Mouse (Mus musculus) midbrain, embryonic 11.5 days (tissue): ENCODE results near the gene Psmf1. TPM values are rescaled to one million over a fixed set of nuclear protein-coding genes. Genes with fewer than 3 reads are reported as not detected.

Source experiments
- ATAC-seq: fragments of 200-750 bp; cut with Nextera tagmentation; 2 replicates; pipeline ENCODE4 v1.8.0; 2017; ENCODE audit warnings: moderate TSS enrichment, moderate library complexity; ENCODE audit not compliant: low FRiP score
- DNase-seq: peaks from one replicate; pipeline ENCODE4 v3.0.0; 2015; ENCODE audit warnings: low spot score; ENCODE audit errors: missing footprints
- H3K27ac ChIP-seq: fragments of 300-500 bp; sonication (generic); 2 replicates; pipeline ENCODE4 v1.5.1; 2014; ENCODE audit warnings: low read depth, low read length
- H3K27me3 ChIP-seq: fragments of 300-500 bp; sonication (generic); 2 replicates; pipeline ENCODE4 v1.6.1; 2014; ENCODE audit warnings: mild to moderate bottlenecking, low read length, moderate library complexity, mixed read lengths; ENCODE audit not compliant: control insufficient read depth, insufficient read depth
- H3K36me3 ChIP-seq: fragments of 300-500 bp; sonication (generic); 2 replicates; pipeline ENCODE4 v1.6.1; 2014; ENCODE audit warnings: mild to moderate bottlenecking, low read length, moderate library complexity, mixed read lengths; ENCODE audit not compliant: control insufficient read depth, insufficient read depth
- H3K4me1 ChIP-seq: fragments of 300-500 bp; sonication (generic); 2 replicates; pipeline ENCODE4 v1.6.1; 2014; ENCODE audit warnings: low read length; ENCODE audit not compliant: control insufficient read depth, insufficient read depth
- H3K4me2 ChIP-seq: fragments of 300-500 bp; sonication (generic); 2 replicates; pipeline ENCODE4 v1.6.1; 2014; ENCODE audit warnings: mild to moderate bottlenecking, moderate library complexity
- H3K4me3 ChIP-seq: fragments of 300-500 bp; sonication (generic); 2 replicates; pipeline ENCODE4 v1.5.1; 2014; ENCODE audit warnings: low read depth, low read length
- H3K9ac ChIP-seq: fragments of 300-500 bp; sonication (generic); 2 replicates; pipeline ENCODE4 v1.6.1; 2014; ENCODE audit warnings: low read length
- H3K9me3 ChIP-seq: fragments of 300-500 bp; sonication (generic); 2 replicates; pipeline ENCODE4 v1.6.1; 2016; ENCODE audit warnings: low read length; ENCODE audit not compliant: control insufficient read depth
- WGBS: fragments of 180-500 bp; shearing (Covaris S2); extraction: QIAGEN DNeasy Blood & Tissue Kit; methylation state at CpG from one replicate; pipeline ENCODE4 v1.1.7; 2014; 5-methylcytosine and 5-hydroxymethylcytosine counted together
- polyA plus RNA-seq: library from polyadenylated mRNA; unstranded; fragments of >200 nt; fragmentation: Nextera tagmentation; extraction: Ambion mirVana; gene quantifications from 2 replicates; pipeline ENCODE4 v1.2.1, GENCODE M21; 2014

The Psmf1 gene
- polyA plus RNA-seq, 1 experiment from 2014 or later: 44.9 TPM

- Histone ChIP-seq H3K9ac (peak overlapping the region; percentile 86), H3K36me3 (no peaks in the 10 kb centered on the region), H3K4me3 (peak overlapping the region; percentile 69), H3K4me2 (peak overlapping the region; percentile 99), H3K9me3 (no peaks in the 10 kb centered on the region), H3K27ac (no peak overlapping the region), H3K27me3 (peaks cover 16% of the 10 kb centered on the region; the same call in 1 of the 2 replicates), H3K4me1 (peaks cover 4% of the 10 kb centered on the region; the same call in 1 of the 2 replicates)
- 0% methylated on average over 17 of the region's 17 CpGs for WGBS
- DNase-seq (peak; percentile 93), ATAC-seq (peak; percentile 53)
Measured at GRCm38 (mm10) chr2:151702851-151703190, 41.2 kb downstream of the Psmf1 start.

- Histone ChIP-seq H3K27me3 (peaks cover 16% of the 10 kb centered on the region; the same call in 1 of the 2 replicates), H3K27ac (no peak overlapping the region), H3K36me3 (no peaks in the 10 kb centered on the region), H3K4me3 (peak overlapping the region; percentile 69), H3K9ac (peak overlapping the region; percentile 86), H3K9me3 (no peaks in the 10 kb centered on the region), H3K4me2 (peak overlapping the region; percentile 99), H3K4me1 (peaks cover 4% of the 10 kb centered on the region; the same call in 1 of the 2 replicates)
- ATAC-seq (peak; percentile 90), DNase-seq (no peak)
- WGBS: under 1% methylated on average over 81 of the region's 97 CpGs
Measured at GRCm38 (mm10) chr2:151702146-151702850, 41.7 kb downstream of the Psmf1 start.

GRCm38 (mm10) chr2:151701231-151702145, 42.5 kb downstream of the Psmf1 start, which contains the start of gene Tmem74b:
TSS of gene Tmem74b (plus strand) at chr2:151702008.
- Histone ChIP-seq H3K4me3 (peak within 1 kb of the TSS; percentile 69), H3K27me3 (peaks cover 16% of the 10 kb centered on the region; the same call in 1 of the 2 replicates), H3K9me3 (no peaks in the 10 kb centered on the region), H3K4me1 (peaks cover 4% of the 10 kb centered on the region; the same call in 1 of the 2 replicates), H3K36me3 (no peaks in the 10 kb centered on the region), H3K27ac (no peak within 1 kb of the TSS), H3K4me2 (peak within 1 kb of the TSS; percentile 99), H3K9ac (peak within 1 kb of the TSS; percentile 86)
- 3% methylated on average over 23 of the region's 25 CpGs for WGBS
- ATAC-seq (no peak), DNase-seq (peak; percentile 94)

- Histone ChIP-seq H3K36me3 (no peaks in the 10 kb centered on the region), H3K9me3 (no peaks in the 10 kb centered on the region), H3K27me3 (no peaks in the 10 kb centered on the region), H3K27ac (no peak overlapping the region), H3K4me2 (no peak overlapping the region), H3K9ac (no peak overlapping the region), H3K4me3 (no peak overlapping the region), H3K4me1 (no peaks in the 10 kb centered on the region)
- ATAC-seq: no peak
- DNase-seq: no peak
- WGBS: 84% methylated on average over 4 of the region's 4 CpGs
Measured at GRCm38 (mm10) chr2:151682976-151683375, 61.0 kb downstream of the Psmf1 start.

GRCm38 (mm10) chr2:151682357-151682756, 61.6 kb downstream of the Psmf1 start:
- Histone ChIP-seq H3K4me1 (no peaks in the 10 kb centered on the region), H3K4me2 (no peak overlapping the region), H3K4me3 (no peak overlapping the region), H3K27ac (no peak overlapping the region), H3K36me3 (no peaks in the 10 kb centered on the region), H3K9ac (no peak overlapping the region), H3K27me3 (no peaks in the 10 kb centered on the region), H3K9me3 (no peaks in the 10 kb centered on the region)
- WGBS: 56% methylated on average over 3 of the region's 3 CpGs
- 0 out of 2 replicates have a peak, but pooled peaks have one; percentile 65 for ATAC-seq
- no peak for DNase-seq

- Histone ChIP-seq H3K36me3 (no peaks in the 10 kb centered on the region), H3K4me2 (no peak overlapping the region), H3K27ac (no peak overlapping the region), H3K9me3 (no peaks in the 10 kb centered on the region), H3K9ac (no peak overlapping the region), H3K27me3 (no peaks in the 10 kb centered on the region), H3K4me3 (no peak overlapping the region), H3K4me1 (no peaks in the 10 kb centered on the region)
- 67% methylated on average over 2 of the region's 2 CpGs for WGBS
- DNase-seq: no peak
- no peak for ATAC-seq
Measured at GRCm38 (mm10) chr2:151676234-151676633, 67.8 kb downstream of the Psmf1 start.

GRCm38 (mm10) chr2:151670968-151671329, 73.0 kb downstream of the Psmf1 start:
- no peak for DNase-seq
- whole genome bisulfite sequencing: 71% methylated on average over 1 of the region's 1 CpGs
- no peaks in the 10 kb centered on the region; the same call in 1 of the 2 replicates for H3K27me3 ChIP-seq
- H3K4me3 ChIP-seq: no peak overlapping the region
- no peak overlapping the region for H3K9ac ChIP-seq
- H3K36me3 ChIP-seq: no peaks in the 10 kb centered on the region
- ATAC-seq: no peak
- H3K4me1 ChIP-seq: 0 out of 2 replicates have a peak, but pooled peaks cover 2% of the 10 kb centered on the region
- H3K27ac ChIP-seq: no peak overlapping the region
- H3K9me3 ChIP-seq: no peaks in the 10 kb centered on the region
- no peak overlapping the region for H3K4me2 ChIP-seq

- Histone ChIP-seq H3K4me2 (peak overlapping the region; percentile 27; the same call in 1 of the 2 replicates), H3K9ac (no peak overlapping the region), H3K9me3 (no peaks in the 10 kb centered on the region), H3K27me3 (no peaks in the 10 kb centered on the region; the same call in 1 of the 2 replicates), H3K4me1 (0 out of 2 replicates have a peak, but pooled peaks cover 2% of the 10 kb centered on the region), H3K36me3 (no peaks in the 10 kb centered on the region), H3K27ac (no peak overlapping the region), H3K4me3 (no peak overlapping the region)
- 37% methylated on average over 48 of the region's 48 CpGs for WGBS
- ATAC-seq (peak; percentile 75), DNase-seq (peak; percentile 84)
Measured at GRCm38 (mm10) chr2:151670026-151670967, 73.7 kb downstream of the Psmf1 start.
